Mouse (Mus musculus) heart, embryonic 14.5 days (tissue): Measurements from ENCODE around the gene Gcdh. TPM values are rescaled to one million over a fixed set of nuclear protein-coding genes. Genes with fewer than 3 reads are reported as not detected.

Experiments
- ATAC-seq: fragments of 200-750 bp; cut with Nextera tagmentation; 2 replicates; pipeline ENCODE4 v1.8.0; 2017; ENCODE audit warnings: low read depth, moderate TSS enrichment; ENCODE audit not compliant: insufficient number of reproducible peaks, insufficient read depth, low FRiP score
- H3K27ac ChIP-seq, 2 experiments: fragments of 200-500 bp in 1 of 2; fragments of 300-500 bp in 1 of 2; sonication (generic) in 1 of 2; replicated peaks in 1 of 2; 2 replicates each; pipeline ENCODE4 v1.5.1; 2012 to 2014; ENCODE audit warnings: low read depth in 2 of 2, low read length in 2 of 2, control low read depth in 1 of 2, mild to moderate bottlenecking in 1 of 2, mixed read lengths in 1 of 2; ENCODE audit not compliant: control insufficient read depth in 1 of 2, insufficient read depth in 1 of 2
- H3K27me3 ChIP-seq: fragments of 300-500 bp; sonication (generic); 2 replicates; pipeline ENCODE4 v1.6.1; 2014; ENCODE audit warnings: mild to moderate bottlenecking, low read length, control low read depth; ENCODE audit not compliant: control insufficient read depth, insufficient read depth
- H3K36me3 ChIP-seq: fragments of 300-500 bp; sonication (generic); 2 replicates; pipeline ENCODE4 v1.6.1; 2014; ENCODE audit warnings: mild to moderate bottlenecking, control low read depth, low read length, mixed read lengths; ENCODE audit not compliant: control insufficient read depth, insufficient read depth
- H3K4me1 ChIP-seq, 2 experiments: fragments of 200-500 bp in 1 of 2; fragments of 300-500 bp in 1 of 2; sonication (generic) in 1 of 2; 2 replicates each; pipeline ENCODE4 v1.6.1; 2012 to 2014; ENCODE audit warnings: low read length in 2 of 2, control low read depth in 1 of 2, mixed read lengths in 1 of 2; ENCODE audit not compliant: control insufficient read depth in 2 of 2, insufficient read depth in 2 of 2
- H3K4me2 ChIP-seq: fragments of 300-500 bp; sonication (generic); 2 replicates; pipeline ENCODE4 v1.6.1; 2014; ENCODE audit warnings: mild to moderate bottlenecking, low read length
- H3K4me3 ChIP-seq, 2 experiments: fragments of 200-500 bp in 1 of 2; fragments of 300-500 bp in 1 of 2; sonication (generic) in 1 of 2; 2 replicates each; pipeline ENCODE4 v1.5.1; 2012 to 2014; ENCODE audit warnings: low read length in 2 of 2, mild to moderate bottlenecking in 2 of 2, control low read depth in 1 of 2, low read depth in 1 of 2, moderate library complexity in 1 of 2; ENCODE audit not compliant: control insufficient read depth in 1 of 2, insufficient read depth in 1 of 2
- H3K9ac ChIP-seq: fragments of 300-500 bp; sonication (generic); 2 replicates; pipeline ENCODE4 v1.6.1; 2014; ENCODE audit warnings: mild to moderate bottlenecking, low read length
- H3K9me3 ChIP-seq: fragments of 300-500 bp; sonication (generic); 2 replicates; pipeline ENCODE4 v1.6.1; 2016; ENCODE audit warnings: low read length, control low read depth; ENCODE audit not compliant: control insufficient read depth
- WGBS: fragments of 180-500 bp; shearing (Covaris S2); extraction: QIAGEN DNeasy Blood & Tissue Kit; methylation state at CpG from one replicate; pipeline ENCODE4 v1.1.7; 2014; 5-methylcytosine and 5-hydroxymethylcytosine counted together
- polyA plus RNA-seq: library from polyadenylated mRNA; unstranded; fragments of >200 nt; fragmentation: Nextera tagmentation; extraction: Ambion mirVana; gene quantifications from 2 replicates; pipeline ENCODE4 v1.2.1, GENCODE M21; 2014

Gcdh gene
- polyA plus RNA-seq, 1 experiment from 2014 or later = 34.0 TPM

- Histone ChIP-seq H3K9ac (peak within 1 kb of the TSS; percentile 71), H3K36me3 (peaks cover 32% of the 10 kb centered on the region), H3K4me2 (peak within 1 kb of the TSS; percentile 96), H3K4me1 (peaks cover 8 to 9% of the 10 kb centered on the region in 2 experiments; a peak in 2 of 4 replicates), H3K9me3 (no peaks in the 10 kb centered on the region), H3K27ac (no peak within 1 kb of the TSS), H3K27me3 (no peaks in the 10 kb centered on the region), H3K4me3 (peak within 1 kb of the TSS; percentile 46 to 47)
- WGBS = 13% methylated on average over 46 of the region's 46 CpGs
- ATAC-seq = peak; percentile 70
Measured at GRCm38 (mm10) chr8:84871376-84872308, 22.1 kb downstream of the Gcdh start, which contains the start of gene Syce2. Gene Syce2, plus strand, starts transcription at chr8:84872111.

GRCm38 (mm10) chr8:84856864-84857441 lies 36.8 kb downstream of the Gcdh start, which contains the start of gene Farsa:
Gene Farsa, plus strand, starts transcription at chr8:84856989.
- H3K9ac ChIP-seq = peak within 1 kb of the TSS; percentile 96
- peak within 1 kb of the TSS; percentile 76 to 81 for H3K27ac ChIP-seq
- peak within 1 kb of the TSS; percentile 94 to 95 for H3K4me3 ChIP-seq
- H3K36me3 ChIP-seq = peaks cover 30% of the 10 kb centered on the region
- peaks cover 2 to 10% of the 10 kb centered on the region in 2 experiments; a peak in 3 of 4 replicates for H3K4me1 ChIP-seq
- H3K4me2 ChIP-seq = peak within 1 kb of the TSS; percentile 96
- WGBS = under 1% methylated on average over 39 of the region's 39 CpGs
- no peaks in the 10 kb centered on the region for H3K9me3 ChIP-seq
- peak; percentile 80; the same call in 1 of the 2 replicates for ATAC-seq
- no peaks in the 10 kb centered on the region for H3K27me3 ChIP-seq

- Histone ChIP-seq H3K4me3 (peak overlapping the region in 1 of 2 experiments; percentile 95; a peak in 2 of 4 replicates), H3K4me1 (peaks cover 2 to 10% of the 10 kb centered on the region in 2 experiments; a peak in 3 of 4 replicates), H3K9me3 (no peaks in the 10 kb centered on the region), H3K36me3 (peaks cover 24% of the 10 kb centered on the region), H3K4me2 (peak overlapping the region; percentile 96; the same call in 1 of the 2 replicates), H3K27ac (no peak overlapping the region), H3K27me3 (no peaks in the 10 kb centered on the region), H3K9ac (no peak overlapping the region)
- WGBS = 75% methylated on average over 3 of the region's 3 CpGs
- ATAC-seq = no peak
Measured at GRCm38 (mm10) chr8:84856434-84856833, 37.3 kb downstream of the Gcdh start.

- no peaks in the 10 kb centered on the region for H3K9me3 ChIP-seq
- H3K27me3 ChIP-seq = no peaks in the 10 kb centered on the region
- peak overlapping the region in 1 of 2 experiments; percentile 55; a peak in 2 of 4 replicates for H3K4me3 ChIP-seq
- H3K9ac ChIP-seq = peak overlapping the region; percentile 83
- H3K4me1 ChIP-seq = peaks cover 12 to 28% of the 10 kb centered on the region in 2 experiments
- ATAC-seq = no peak
- H3K27ac ChIP-seq = peak overlapping the region; percentile 86 to 89
- peaks cover 29% of the 10 kb centered on the region for H3K36me3 ChIP-seq
- H3K4me2 ChIP-seq = peak overlapping the region; percentile 80
- 30% methylated on average over 6 of the region's 6 CpGs for WGBS
Measured at GRCm38 (mm10) chr8:84847684-84848435, 45.9 kb downstream of the Gcdh start.

- peak; percentile 99 for ATAC-seq
- WGBS = under 1% methylated on average over 55 of the region's 55 CpGs
- Histone ChIP-seq H3K9me3 (no peaks in the 10 kb centered on the region), H3K9ac (peak within 1 kb of the TSS; percentile 97), H3K4me1 (peaks cover 12 to 28% of the 10 kb centered on the region in 2 experiments), H3K36me3 (peaks cover 38% of the 10 kb centered on the region), H3K27me3 (no peaks in the 10 kb centered on the region), H3K4me3 (peak within 1 kb of the TSS; percentile 92 to 98), H3K27ac (peak within 1 kb of the TSS; percentile 86 to 89), H3K4me2 (peak within 1 kb of the TSS; percentile 81)
Measured at GRCm38 (mm10) chr8:84846722-84847572, 46.8 kb downstream of the Gcdh start, which contains the start of gene Calr. Gene Calr, minus strand, starts transcription at chr8:84846934.

- peaks cover 46% of the 10 kb centered on the region for H3K36me3 ChIP-seq
- peak overlapping the region; percentile 80 to 84 for H3K27ac ChIP-seq
- peak overlapping the region; percentile 92 to 98 for H3K4me3 ChIP-seq
- H3K27me3 ChIP-seq = no peaks in the 10 kb centered on the region
- H3K4me2 ChIP-seq = peak overlapping the region; percentile 81
- WGBS = under 1% methylated on average over 30 of the region's 30 CpGs
- H3K9me3 ChIP-seq = no peaks in the 10 kb centered on the region
- H3K9ac ChIP-seq = peak overlapping the region; percentile 97
- peaks cover 12 to 28% of the 10 kb centered on the region in 2 experiments for H3K4me1 ChIP-seq
- ATAC-seq = no peak; the same call in 1 of the 2 replicates
Measured at GRCm38 (mm10) chr8:84846094-84846721, 47.5 kb downstream of the Gcdh start.
